Mouse (Mus musculus) duodenum, adult 2 months (tissue): Measurements from ENCODE around the gene Acaa1a. TPM values are rescaled to one million over a fixed set of nuclear protein-coding genes. Genes with fewer than 3 reads are reported as not detected.

ENCODE experiments used
- polyA plus RNA-seq: library from polyadenylated mRNA; depleted of rRNA; stranded (reverse); fragments of >200 nt; gene quantifications from 2 replicates; pipeline ENCODE4 v1.2.3, GENCODE M21; 2012; ENCODE audit warnings: low replicate concordance; rRNA removed

The Acaa1a gene
- polyA plus RNA-seq: 593 and 1,842 TPM in 2 replicates

GRCm38 (mm10) chr9:119339558-119340211 is at the start of gene Acaa1a:
Acaa1a (plus strand) TSS chr9:119339676.

DNA sequence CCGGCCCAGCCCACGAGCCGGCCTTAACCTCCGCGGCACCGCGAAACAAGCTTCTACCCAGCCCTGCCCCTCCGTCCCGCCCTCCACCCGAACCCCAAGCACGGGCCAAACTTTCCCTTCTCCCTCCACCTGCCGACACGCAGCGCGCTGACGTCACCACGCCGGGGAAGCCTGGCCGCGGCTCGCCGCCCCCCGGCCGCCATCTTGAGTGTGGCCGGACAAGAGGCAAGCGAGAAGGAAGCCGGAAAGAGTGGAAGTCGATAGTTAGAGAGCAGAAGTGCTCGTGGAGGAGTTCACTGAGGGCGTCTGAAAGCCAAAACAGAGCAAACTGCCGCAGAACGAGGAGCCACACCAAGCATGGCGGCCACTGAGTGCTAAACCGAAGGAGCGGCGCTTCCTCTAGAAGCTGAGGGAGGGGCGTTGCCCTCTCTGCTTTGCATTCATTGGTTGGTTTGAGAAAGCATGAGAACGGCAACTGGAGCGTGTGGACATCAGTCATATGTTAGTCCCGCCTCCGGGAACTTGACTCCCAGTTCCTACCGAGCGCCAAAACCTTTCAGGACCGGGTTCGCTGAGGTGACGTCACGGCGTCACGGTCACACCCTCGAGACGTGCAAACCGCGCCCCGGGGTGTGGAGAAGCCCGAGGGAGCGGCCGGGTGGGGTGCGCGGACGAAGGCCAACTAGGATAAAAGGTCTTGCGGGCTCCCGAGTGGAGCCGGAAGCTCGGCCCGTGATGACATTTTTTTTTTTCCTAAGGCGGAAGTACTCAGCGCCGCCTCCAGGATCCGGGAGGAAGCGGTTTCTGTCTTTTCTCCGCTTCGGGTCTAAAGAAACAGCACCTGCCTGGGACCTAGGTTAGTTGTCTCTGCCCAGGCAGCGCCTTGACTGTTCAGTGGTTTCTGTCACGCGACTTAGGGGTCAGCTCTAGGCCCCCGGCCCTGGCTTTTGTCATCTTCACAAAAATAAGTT is 16.9 kb upstream of the Acaa1a start, which contains the start of gene Oxsr1:
Gene Oxsr1 (minus strand): TSS at position 139 of the 971 bp plus-strand sequence.

GRCm38 (mm10) chr9:119340909-119341816 is 1.7 kb downstream of the Acaa1a start, which contains the start of gene Myd88:
Myd88 (minus strand) TSS chr9:119341411.

GRCm38 (mm10) chr9:119357331-119358057 is 18.0 kb downstream of the Acaa1a start, which contains the start of gene Xylb:
Xylb (plus strand) TSS chr9:119357381.

DNA sequence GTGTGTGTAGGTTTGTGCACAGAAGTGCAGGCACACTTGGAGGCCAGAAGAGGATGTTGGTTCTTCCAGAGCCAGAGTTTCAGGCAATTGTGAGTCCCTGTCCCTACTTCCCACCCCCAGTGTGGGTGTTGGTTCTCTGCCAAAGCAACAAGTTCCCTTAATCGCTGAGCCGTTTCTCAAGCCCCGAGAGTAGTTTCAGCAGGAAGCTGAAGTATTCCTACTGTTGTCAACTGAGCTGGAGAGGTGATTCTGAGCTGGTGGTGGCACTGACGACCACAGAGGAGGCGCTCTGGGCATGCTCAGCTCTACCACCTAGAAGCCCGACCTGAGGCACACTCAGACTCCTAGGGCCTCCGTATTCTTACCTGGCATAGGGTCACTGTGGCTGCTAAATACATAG is 25.8 kb downstream of the Acaa1a start, which contains the start of gene Slc22a14:
Gene Slc22a14 (minus strand): TSS at position 270 of the 400 bp plus-strand sequence.

Other genes starting within 250 kb of the Acaa1a start
- gene Plcd1, start 246.2 kb upstream of the Acaa1a start, polyA plus RNA-seq: 23.6 and 36.8 TPM in 2 replicates
- 0.19 and 0.44 TPM in 2 replicates for gene Dlec1, start 237.2 kb upstream of the Acaa1a start, polyA plus RNA-seq
- 53.8 and 99.1 TPM in 2 replicates for gene Acaa1b, start 182.6 kb upstream of the Acaa1a start, polyA plus RNA-seq
- 0.04 TPM in 1 of 2 replicates, not detected in the other for gene Gm47289, start 180.5 kb upstream of the Acaa1a start, polyA plus RNA-seq
- gene Slc22a13, start 130.6 kb upstream of the Acaa1a start, polyA plus RNA-seq: 0.26 and 1.4 TPM in 2 replicates
- 8.4 and 8.6 TPM in 2 replicates for gene Oxsr1, start 17.2 kb upstream of the Acaa1a start, polyA plus RNA-seq
- 13.6 and 21.1 TPM in 2 replicates for gene Myd88, start 1.7 kb downstream of the Acaa1a start, polyA plus RNA-seq
- gene Xylb, start 17.7 kb downstream of the Acaa1a start, polyA plus RNA-seq: 7.3 and 12.2 TPM in 2 replicates
- 0.06 TPM in 1 of 2 replicates, not detected in the other for gene Slc22a14, start 25.9 kb downstream of the Acaa1a start, polyA plus RNA-seq
- 1.8 and 2.4 TPM in 2 replicates for gene Acvr2b, start 62.4 kb downstream of the Acaa1a start, polyA plus RNA-seq
- 0.87 and 1.8 TPM in 2 replicates for gene Exog, start 105.3 kb downstream of the Acaa1a start, polyA plus RNA-seq
- gene Scn5a, start 239.3 kb downstream of the Acaa1a start, polyA plus RNA-seq: 0.23 and 0.67 TPM in 2 replicates